Mouse (Mus musculus) G1E (cell line): Measurements from ENCODE around the gene Smndc1.

Experiments used
- CTCF ChIP-seq: IDR thresholded peaks from 2 replicates; pipeline ENCODE4 v1.5.1; 2012; ENCODE audit warnings: low read depth, low read length, inconsistent platforms, mixed read lengths
- GATA1 ChIP-seq: IDR thresholded peaks from 2 replicates; pipeline ENCODE4 v1.6.1; 2012; ENCODE audit warnings: borderline replicate concordance, low read length, inconsistent platforms, mixed read lengths
- GATA2 ChIP-seq: IDR thresholded peaks from 2 replicates; pipeline ENCODE4 v1.6.1; 2012; ENCODE audit warnings: low read depth, low read length, inconsistent platforms, borderline replicate concordance
- POLR2AphosphoS5 ChIP-seq: IDR thresholded peaks from 2 replicates; pipeline ENCODE4 v1.6.1; 2012; ENCODE audit warnings: low read depth, low read length, inconsistent platforms; ENCODE audit not compliant: insufficient replicate concordance
- TAL1 ChIP-seq: conservative IDR thresholded peaks from 2 replicates; pipeline ENCODE4 v1.6.1; 2012; ENCODE audit warnings: low read depth, low read length, inconsistent platforms, mixed read lengths

DNA sequence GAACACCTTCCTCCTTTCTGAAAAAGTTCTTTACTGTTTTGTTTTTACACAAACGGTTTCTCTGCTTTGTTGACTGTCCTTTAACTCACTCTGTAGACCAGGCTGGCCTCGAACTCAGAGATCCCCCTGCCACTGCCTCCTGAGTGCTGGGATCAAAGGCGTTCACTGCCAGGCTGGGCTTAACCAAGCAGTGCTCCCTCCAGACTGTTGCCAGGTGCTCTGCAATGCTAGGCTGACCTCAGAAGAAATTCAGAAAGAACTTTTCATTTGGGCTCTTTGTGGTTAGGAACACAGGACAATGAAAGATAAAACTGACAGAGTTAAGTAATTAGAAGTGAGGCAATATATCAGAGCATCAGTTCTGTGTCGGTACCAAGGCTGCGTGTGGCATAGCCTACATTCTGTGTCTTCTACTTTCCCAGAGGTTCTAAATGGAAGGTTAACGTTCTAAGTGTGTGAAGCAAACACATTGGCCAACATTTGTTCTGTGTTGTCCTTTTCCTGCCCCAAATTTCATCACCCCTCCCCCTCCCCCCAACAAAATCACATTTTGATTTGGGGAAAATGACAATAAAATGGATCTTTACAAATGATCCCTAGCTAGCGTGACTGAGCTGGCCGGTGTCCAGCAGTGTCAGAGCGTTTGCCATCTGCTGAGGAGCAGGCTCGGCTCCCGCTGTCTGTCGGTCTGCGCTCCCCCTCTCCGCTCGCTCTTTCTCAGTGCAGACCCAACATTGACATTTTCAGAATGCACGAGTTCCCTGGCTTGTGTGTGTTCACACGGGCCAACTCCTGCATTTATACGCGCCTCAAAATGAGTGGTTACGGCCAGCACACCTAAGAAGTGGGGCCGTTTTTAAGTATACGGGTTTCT is 31.0 kb downstream of the Smndc1 start:
- TF ChIP-seq CTCF (no peak), TAL1 (no peak), GATA1 (no peak), POLR2AphosphoS5 (no peak), GATA2 (no peak)
